Mouse (Mus musculus) bone marrow macrophage, adult 2 months (primary cell): ENCODE measurements around the gene Sema4d. TPM values are rescaled to one million over a fixed set of nuclear protein-coding genes. Genes with fewer than 3 reads are reported as not detected.
A peak's percentile ranks its signal among the peaks of the same experiment; 100 is the strongest.

Source experiments
- H3K27ac ChIP-seq: 2 replicates; pipeline ENCODE4 v1.5.1; 2012; ENCODE audit warnings: low read depth, low read length; ENCODE audit not compliant: insufficient read depth
- H3K4me1 ChIP-seq: 2 replicates; pipeline ENCODE4 v1.6.1; 2012; ENCODE audit warnings: low read length; ENCODE audit not compliant: control insufficient read depth, insufficient read depth
- H3K4me3 ChIP-seq: 2 replicates; pipeline ENCODE4 v1.5.1; 2012; ENCODE audit warnings: mild to moderate bottlenecking, low read length, moderate library complexity; ENCODE audit not compliant: insufficient read depth
- CTCF ChIP-seq: IDR thresholded peaks from 2 replicates; pipeline ENCODE4 v1.5.1; 2012; ENCODE audit warnings: low read depth, mild to moderate bottlenecking, low read length, moderate library complexity
- POLR2A ChIP-seq: IDR thresholded peaks from 2 replicates; pipeline ENCODE4 v1.6.1; 2012; ENCODE audit warnings: mild to moderate bottlenecking, low read depth, low read length, borderline replicate concordance
- polyA plus RNA-seq: library from polyadenylated mRNA; stranded (reverse); fragments of >200 nt; gene quantifications from 2 replicates; pipeline ENCODE4 v1.2.4, GENCODE M21; 2012; ENCODE audit not compliant: missing spikeins, insufficient read depth, insufficient read length

The Sema4d gene
- polyA plus RNA-seq, 1 experiment: 193 TPM

GRCm38 (mm10) chr13:51742551-51743052, 50.9 kb downstream of the Sema4d start:
- no peak overlapping the region for H3K4me3 ChIP-seq
- H3K4me1 ChIP-seq: peaks cover 74% of the 10 kb centered on the region
- H3K27ac ChIP-seq: peak overlapping the region; percentile 57
- no peak for TF ChIP-seq POLR2A

GRCm38 (mm10) chr13:51740776-51741175, 52.8 kb downstream of the Sema4d start:
- TF ChIP-seq CTCF (no peak), POLR2A (no peak)
- H3K4me1 ChIP-seq: peaks cover 85% of the 10 kb centered on the region
- no peak overlapping the region for H3K4me3 ChIP-seq
- H3K27ac ChIP-seq: peak overlapping the region; percentile 53

- no peak overlapping the region for H3K4me3 ChIP-seq
- peaks cover 91% of the 10 kb centered on the region for H3K4me1 ChIP-seq
- no peak for TF ChIP-seq CTCF
- no peak for TF ChIP-seq POLR2A
- peak overlapping the region; percentile 53 for H3K27ac ChIP-seq
These were observed 53.8 kb downstream of the Sema4d start for GRCm38 (mm10) chr13:51739713-51740112.

- Histone ChIP-seq H3K27ac (peak overlapping the region; percentile 98), H3K4me3 (no peak overlapping the region), H3K4me1 (peaks cover 81% of the 10 kb centered on the region)
- TF ChIP-seq POLR2A (no peak), CTCF (no peak)
These were observed 54.9 kb downstream of the Sema4d start for GRCm38 (mm10) chr13:51738531-51739117.

- Histone ChIP-seq H3K4me3 (peak overlapping the region; percentile 56), H3K27ac (peak overlapping the region; percentile 98), H3K4me1 (peaks cover 75% of the 10 kb centered on the region)
- TF ChIP-seq CTCF (no peak), POLR2A (no peak)
These were observed 55.5 kb downstream of the Sema4d start for GRCm38 (mm10) chr13:51737949-51738513.

GRCm38 (mm10) chr13:51737033-51737948, 56.3 kb downstream of the Sema4d start:
- Histone ChIP-seq H3K4me3 (peak overlapping the region; percentile 56), H3K4me1 (peaks cover 73% of the 10 kb centered on the region), H3K27ac (peak overlapping the region; percentile 98)
- TF ChIP-seq CTCF: no peak
- no peak for TF ChIP-seq POLR2A

GRCm38 (mm10) chr13:51736007-51736911, 57.3 kb downstream of the Sema4d start:
- peaks cover 73% of the 10 kb centered on the region for H3K4me1 ChIP-seq
- no peak for TF ChIP-seq CTCF
- peak overlapping the region; percentile 18 for H3K4me3 ChIP-seq
- H3K27ac ChIP-seq: peak overlapping the region; percentile 98

GRCm38 (mm10) chr13:51734556-51734955, 59.0 kb downstream of the Sema4d start:
- TF ChIP-seq POLR2A (no peak), CTCF (no peak)
- Histone ChIP-seq H3K4me1 (peaks cover 67% of the 10 kb centered on the region), H3K27ac (peak overlapping the region; percentile 98), H3K4me3 (peak overlapping the region; percentile 62)

GRCm38 (mm10) chr13:51732097-51732664, 61.4 kb downstream of the Sema4d start:
- Histone ChIP-seq H3K4me1 (peaks cover 48% of the 10 kb centered on the region), H3K4me3 (peak overlapping the region; percentile 62), H3K27ac (peak overlapping the region; percentile 91)
- TF ChIP-seq POLR2A (no peak), CTCF (no peak)
